Mouse (Mus musculus) cortical plate, adult 2 months (tissue): ENCODE data around the gene Coq10b.

Experiments used
- CTCF ChIP-seq: fragments of 200-500 bp; IDR thresholded peaks from 2 replicates; pipeline ENCODE4 v1.5.1; 2011; ENCODE audit warnings: mild to moderate bottlenecking, control low read depth, low read length; ENCODE audit not compliant: insufficient read depth; ENCODE audit errors: extremely low read depth
- POLR2A ChIP-seq: fragments of 200-500 bp; IDR thresholded peaks from 2 replicates; pipeline ENCODE4 v1.6.1; 2011; ENCODE audit warnings: mild to moderate bottlenecking, low read length, control low read depth; ENCODE audit not compliant: insufficient read depth; ENCODE audit errors: extremely low read depth

GRCm38 (mm10) chr1:55029446-55029845, 23.1 kb upstream of the Coq10b start:
- TF ChIP-seq POLR2A (no peak), CTCF (no peak)
